In genomic region chr4:119180133-119180707, GRCm38 (mm10) we compare ENCODE assay signal across 25 mouse cellular contexts. TPM values are rescaled to one million over a fixed set of nuclear protein-coding genes. Genes with fewer than 3 reads are reported as not detected.
A peak's percentile ranks its signal among the peaks of the same experiment; 100 is the strongest.
DNase-seq lines count a peak whose midpoint lies in the region; ATAC-seq and TF ChIP-seq lines count a peak whose summit lies in the region.
"Had no signal": no experiment of that assay in that cellular context is flagged by ENCODE, and none has a peak within 500 bp of the region (broad histone marks: within the 10 kb centered on the region; RNA-seq: fewer than 3 reads in every experiment).

No protein-coding gene starts in this region.

- no peak for TF ChIP-seq EP300 in heart, adult 2 months (IDR thresholded peaks at IDR 0.05; ENCODE audit: insufficient read depth, low read depth, low read length)
- peak; percentile 55 to 70; a peak in 3 of 4 replicates for TF ChIP-seq EP300 in MEL (IDR thresholded peaks at IDR 0.05; ENCODE audit: low read depth in 1 of 2, low read length in 2 of 2)
- no peak for TF ChIP-seq EP300 in liver, postnatal 0 days (IDR thresholded peaks at IDR 0.05; ENCODE audit: low read depth)

- no peak for ATAC-seq in lung, embryonic 14.5 days (ENCODE audit: insufficient read depth)
- ATAC-seq in liver, postnatal 0 days = no peak
- ATAC-seq: inflammation-experienced regulatory T-cells, adult 6 months had no signal

- no peak overlapping the region for H3K4me3 ChIP-seq in heart, adult 2 months
- no peak overlapping the region for H3K4me3 ChIP-seq in lung, embryonic 14.5 days (ENCODE audit: low read depth, low read length)
- no peak overlapping the region for H3K4me3 ChIP-seq in MEL (ENCODE audit: control insufficient read depth in 1 of 2, insufficient read depth in 1 of 2, low read depth in 2 of 2, low read length in 2 of 2)
- no peak overlapping the region for H3K4me3 ChIP-seq in liver, postnatal 0 days (ENCODE audit: low read depth, low read length)
- H3K4me3 ChIP-seq: limb, embryonic 12.5 days; neural tube, embryonic 13.5 days had no signal

- 43% methylated on average over 4 of the region's 4 CpGs for whole genome bisulfite sequencing in heart, adult 2 months
- 40% methylated on average over 4 of the region's 4 CpGs for WGBS in lung, embryonic 14.5 days
- 44% methylated on average over 4 of the region's 4 CpGs for WGBS in liver, postnatal 0 days (ENCODE audit: insufficient replicate concordance)

- intact Hi-C loops in heart, adult 2 months (cut with DNase I) = no loop called here
- intact Hi-C loops in heart, postnatal 25 days (cut with DNase I) = no loop called here

- H3K4me1 ChIP-seq in heart, adult 2 months (ENCODE audit: control insufficient read depth, insufficient read depth, low read length) = peaks cover 4% of the 10 kb centered on the region
- no peaks in the 10 kb centered on the region for H3K4me1 ChIP-seq in lung, embryonic 14.5 days (ENCODE audit: insufficient read depth)
- H3K4me1 ChIP-seq in MEL (ENCODE audit: control insufficient read depth in 1 of 2, insufficient read depth in 2 of 2, low read length in 2 of 2) = peaks cover 2 to 21% of the 10 kb centered on the region in 2 experiments; a peak in 3 of 4 replicates
- H3K4me1 ChIP-seq in liver, postnatal 0 days (ENCODE audit: insufficient read depth) = peaks cover 18% of the 10 kb centered on the region
- H3K4me1 ChIP-seq: limb, embryonic 12.5 days; neural tube, embryonic 13.5 days had no signal

- no peaks in the 10 kb centered on the region for H3K36me3 ChIP-seq in heart, adult 2 months (ENCODE audit: control insufficient read depth, insufficient read depth, low read length)
- H3K36me3 ChIP-seq in lung, embryonic 14.5 days (ENCODE audit: insufficient read depth) = no peaks in the 10 kb centered on the region
- H3K36me3 ChIP-seq in MEL (ENCODE audit: control insufficient read depth in 1 of 2, insufficient read depth in 2 of 2, low read length in 2 of 2) = peaks cover 28 to 34% of the 10 kb centered on the region in 2 experiments
- H3K36me3 ChIP-seq in liver, postnatal 0 days (replicated peaks; ENCODE audit: insufficient read depth, low read length) = peaks cover 63% of the 10 kb centered on the region
- H3K36me3 ChIP-seq: limb, embryonic 12.5 days; neural tube, embryonic 13.5 days had no signal

- H3K27me3 ChIP-seq in heart, adult 2 months (ENCODE audit: control insufficient read depth, insufficient read depth, low read length) = no peaks in the 10 kb centered on the region
- no peaks in the 10 kb centered on the region for H3K27me3 ChIP-seq in lung, embryonic 14.5 days (ENCODE audit: insufficient read depth, low read length)
- H3K27me3 ChIP-seq in MEL (ENCODE audit: control insufficient read depth in 1 of 2, insufficient read depth in 2 of 2, low read length in 2 of 2) = no peaks in the 10 kb centered on the region
- no peaks in the 10 kb centered on the region for H3K27me3 ChIP-seq in liver, postnatal 0 days (ENCODE audit: insufficient read depth, low read length)
- H3K27me3 ChIP-seq: limb, embryonic 12.5 days; neural tube, embryonic 13.5 days had no signal

- H3K9me3 ChIP-seq in lung, embryonic 14.5 days (ENCODE audit: low read depth, low read length) = no peaks in the 10 kb centered on the region
- no peaks in the 10 kb centered on the region for H3K9me3 ChIP-seq in MEL (replicated peaks; ENCODE audit: insufficient read depth, low read length)
- no peaks in the 10 kb centered on the region for H3K9me3 ChIP-seq in liver, postnatal 0 days (ENCODE audit: low read length)
- H3K9me3 ChIP-seq: limb, embryonic 12.5 days; neural tube, embryonic 13.5 days had no signal

- no peak for TF ChIP-seq POLR2A in heart, adult 2 months (IDR thresholded peaks at IDR 0.05; ENCODE audit: insufficient read depth, low read depth, low read length)
- TF ChIP-seq POLR2A in MEL (IDR thresholded peaks at IDR 0.05; ENCODE audit: control insufficient read depth in 1 of 2, insufficient read depth in 1 of 2, low read depth in 1 of 2, low read length in 2 of 2, poor library complexity in 1 of 2) = peak in 1 of 2 experiments; percentile 39; a peak in 2 of 4 replicates

- no peak for DNase-seq in heart, adult 2 months
- no peak for DNase-seq in heart, postnatal 25 days (ENCODE audit: low spot score)
- DNase-seq in lung, embryonic 14.5 days = no peak
- DNase-seq in lung, postnatal 4 days = no peak
- peak; percentile 64 for DNase-seq in MEL (ENCODE audit: low read depth, low spot score)
- no peak for DNase-seq in liver, postnatal 0 days
- no peak for DNase-seq in ovary, postnatal 10 days (ENCODE audit: low spot score)
- DNase-seq in neural tube, embryonic 10.5 days (ENCODE audit: extremely low spot score, low spot score) = no peak
- DNase-seq: adrenal gland, postnatal 36 days; cerebellum, adult 18-20 months; cerebellum, postnatal 25 days; gastrocnemius, postnatal 25 days; kidney, adult 9 months; kidney, postnatal 36 days; lung, adult 18-20 months; thymus, adult 18-20 months had no signal

- TF ChIP-seq CTCF in heart, adult 2 months (IDR thresholded peaks at IDR 0.05) = peak; percentile 35
- peak; percentile 31 for TF ChIP-seq CTCF in lung, embryonic 14.5 days (IDR thresholded peaks at IDR 0.05; ENCODE audit: low read depth)
- TF ChIP-seq CTCF in MEL (IDR thresholded peaks at IDR 0.05 in 2 of 3, conservative IDR thresholded peaks at IDR 0.05 in 1 of 3; ENCODE audit: control insufficient read depth in 1 of 3, insufficient read depth in 1 of 3, low read depth in 2 of 3, low read length in 3 of 3, poor library complexity in 1 of 3, severe bottlenecking in 1 of 3) = peak in 2 of 3 experiments; percentile 43 to 53; a peak in 4 of 6 replicates
- peak; percentile 58 for TF ChIP-seq CTCF in liver, postnatal 0 days (IDR thresholded peaks at IDR 0.05; ENCODE audit: low read depth)

- no peak overlapping the region for H3K27ac ChIP-seq in heart, adult 2 months
- H3K27ac ChIP-seq in lung, embryonic 14.5 days (ENCODE audit: low read depth) = no peak overlapping the region
- H3K27ac ChIP-seq in MEL (ENCODE audit: control insufficient read depth, low read depth, low read length) = no peak overlapping the region
- no peak overlapping the region for H3K27ac ChIP-seq in liver, postnatal 0 days (ENCODE audit: low read depth)
- H3K27ac ChIP-seq: limb, embryonic 12.5 days; macrophage; neural tube, embryonic 13.5 days had no signal

- no peak overlapping the region for H3K4me2 ChIP-seq in lung, embryonic 14.5 days
- H3K4me2 ChIP-seq in liver, postnatal 0 days (ENCODE audit: low read depth, low read length) = no peak overlapping the region
- H3K4me2 ChIP-seq: limb, embryonic 12.5 days; midbrain, embryonic 11.5 days; neural tube, embryonic 13.5 days had no signal

- no peak overlapping the region for H3K9ac ChIP-seq in heart, adult 2 months (ENCODE audit: low read depth, low read length)
- H3K9ac ChIP-seq in lung, embryonic 14.5 days = no peak overlapping the region
- no peak overlapping the region for H3K9ac ChIP-seq in MEL (ENCODE audit: control insufficient read depth, low read depth, low read length, poor library complexity, severe bottlenecking)
- H3K9ac ChIP-seq in liver, postnatal 0 days (replicated peaks) = no peak overlapping the region
- H3K9ac ChIP-seq: limb, embryonic 12.5 days; neural tube, embryonic 13.5 days had no signal

- H3K79me2 ChIP-seq in heart, adult 2 months (replicated peaks; ENCODE audit: control insufficient read depth, insufficient read depth, low read length) = no peaks in the 10 kb centered on the region
- peaks cover 3% of the 10 kb centered on the region; the same call in 1 of the 2 replicates for H3K79me2 ChIP-seq in MEL (ENCODE audit: control insufficient read depth, insufficient read depth, low read length, poor library complexity)

- TF ChIP-seq RAD21 in MEL (IDR thresholded peaks at IDR 0.05; ENCODE audit: low read depth, low read length) = peak; percentile 29

RNA-seq across cellular contexts. Expression of gene Zfp691, which starts 6.2 kb away (rescaled TPM):
- 10 to 100 TPM; 20.6 to 23.4 TPM for total RNA-seq in heart, adult 2 months (2021)
- 20.6 and 41.2 TPM in 2 replicates for polyA plus RNA-seq in heart, adult 2 months (2012; rRNA removed)
- total RNA-seq in heart, postnatal 25 days (2021) = 10 to 100 TPM; 21.4 to 25.0 TPM
- polyA plus RNA-seq in lung, embryonic 14.5 days (2014; fragmentation: Nextera tagmentation; extraction: Ambion mirVana) = 6.8 and 7.7 TPM in 2 replicates
- total RNA-seq in MEL (2012; rRNA removed) = 6.3 and 6.7 TPM in 2 replicates
- polyA plus RNA-seq in MEL (2012; ENCODE audit: insufficient read depth in 1 of 2, insufficient read length in 2 of 2, low read depth in 1 of 2, low replicate concordance in 2 of 2, missing spikeins in 1 of 2) = 1 to 10 TPM in 1 of 2 experiments, not detected in 1; 9.9 TPM
- polyA plus RNA-seq in liver, postnatal 0 days (2015; fragmentation: Nextera tagmentation; extraction: Ambion mirVana) = 1.8 and 2.1 TPM in 2 replicates

RNA-seq across cellular contexts. Expression of gene Ermap, which starts 9.6 kb away (rescaled TPM):
- under 1 TPM in 1 of 2 experiments, not detected in 1; 0.09 TPM for total RNA-seq in heart, adult 2 months (2021)
- polyA plus RNA-seq in heart, adult 2 months (2012; rRNA removed) = 0.10 and 0.20 TPM in 2 replicates
- total RNA-seq in heart, postnatal 25 days (2021) = under 1 TPM; 0.05 to 0.25 TPM
- 0.57 and 0.79 TPM in 2 replicates for polyA plus RNA-seq in lung, embryonic 14.5 days (2014; fragmentation: Nextera tagmentation; extraction: Ambion mirVana)
- total RNA-seq in MEL (2012; rRNA removed) = 125 and 138 TPM in 2 replicates
- polyA plus RNA-seq in MEL (2012; ENCODE audit: insufficient read depth in 1 of 2, insufficient read length in 2 of 2, low read depth in 1 of 2, low replicate concordance in 2 of 2, missing spikeins in 1 of 2) = 100 to 1,000 TPM in 1 of 2 experiments, 10 to 100 TPM in 1; 44.1 to 247 TPM
- polyA plus RNA-seq in liver, postnatal 0 days (2015; fragmentation: Nextera tagmentation; extraction: Ambion mirVana) = 125 and 144 TPM in 2 replicates
- total RNA-seq: gastrocnemius, postnatal 25 days had no signal
- polyA plus RNA-seq: macrophage had no signal

RNA-seq across cellular contexts. Expression of gene Svbp, which starts 14.9 kb away (rescaled TPM):
- total RNA-seq in heart, adult 2 months (2021) = 10 to 100 TPM; 13.6 to 17.5 TPM
- polyA plus RNA-seq in heart, adult 2 months (2012; rRNA removed) = 20.3 and 24.5 TPM in 2 replicates
- total RNA-seq in heart, postnatal 25 days (2021) = 10 to 100 TPM; 15.3 to 19.0 TPM
- polyA plus RNA-seq in lung, embryonic 14.5 days (2014; fragmentation: Nextera tagmentation; extraction: Ambion mirVana) = 134 TPM in 2 replicates
- total RNA-seq in MEL (2012; rRNA removed) = 63.7 and 64.7 TPM in 2 replicates
- polyA plus RNA-seq in MEL (2012; ENCODE audit: insufficient read depth in 1 of 2, insufficient read length in 2 of 2, low read depth in 1 of 2, low replicate concordance in 2 of 2, missing spikeins in 1 of 2) = 100 to 1,000 TPM in 1 of 2 experiments, not detected in 1; 131 TPM
- 54.8 and 61.3 TPM in 2 replicates for polyA plus RNA-seq in liver, postnatal 0 days (2015; fragmentation: Nextera tagmentation; extraction: Ambion mirVana)

RNA-seq across cellular contexts. Expression of gene Tmem269, which starts 37.8 kb away (rescaled TPM):
- total RNA-seq in heart, adult 2 months (2021) = not detected
- 0.16 and 0.67 TPM in 2 replicates for polyA plus RNA-seq in heart, adult 2 months (2012; rRNA removed)
- not detected for total RNA-seq in heart, postnatal 25 days (2021)
- not detected in 2 replicates for polyA plus RNA-seq in lung, embryonic 14.5 days (2014; fragmentation: Nextera tagmentation; extraction: Ambion mirVana)
- not detected in 2 replicates for total RNA-seq in MEL (2012; rRNA removed)
- under 1 TPM in 1 of 2 experiments, not detected in 1; 0.07 TPM for polyA plus RNA-seq in MEL (2012; ENCODE audit: insufficient read depth in 1 of 2, insufficient read length in 2 of 2, low read depth in 1 of 2, low replicate concordance in 2 of 2, missing spikeins in 1 of 2)
- not detected in 2 replicates for polyA plus RNA-seq in liver, postnatal 0 days (2015; fragmentation: Nextera tagmentation; extraction: Ambion mirVana)
- total RNA-seq: adrenal gland, postnatal 36 days; heart, adult 8-10 months had no signal
- polyA plus RNA-seq: forebrain, embryonic 11.5 days; hindbrain, embryonic 11.5 days; inflammation-experienced regulatory T-cells, adult 6 months; limb, embryonic 12.5 days; macrophage; neural tube, embryonic 13.5 days; stomach, embryonic 14.5 days had no signal

RNA-seq across cellular contexts. Expression of gene AU022252, which starts 52.3 kb away (rescaled TPM):
- total RNA-seq in heart, adult 2 months (2021) = 10 to 100 TPM; 17.7 to 24.8 TPM
- 6.4 and 11.2 TPM in 2 replicates for polyA plus RNA-seq in heart, adult 2 months (2012; rRNA removed)
- 10 to 100 TPM; 21.5 to 23.5 TPM for total RNA-seq in heart, postnatal 25 days (2021)
- polyA plus RNA-seq in lung, embryonic 14.5 days (2014; fragmentation: Nextera tagmentation; extraction: Ambion mirVana) = 29.0 and 32.3 TPM in 2 replicates
- total RNA-seq in MEL (2012; rRNA removed) = 12.3 and 12.8 TPM in 2 replicates
- polyA plus RNA-seq in MEL (2012; ENCODE audit: insufficient read depth in 1 of 2, insufficient read length in 2 of 2, low read depth in 1 of 2, low replicate concordance in 2 of 2, missing spikeins in 1 of 2) = 10 to 100 TPM in 1 of 2 experiments, not detected in 1; 24.9 TPM
- 26.6 and 27.8 TPM in 2 replicates for polyA plus RNA-seq in liver, postnatal 0 days (2015; fragmentation: Nextera tagmentation; extraction: Ambion mirVana)

Comparison
In these comparisons a context has a peak if more than half of its experiments do, and no peak if none do; other contexts are left out.
1. RNA of gene Ermap, which starts 9.6 kb away (polyA plus RNA-seq): 44.1 to 247 TPM in MEL and 125 to 144 TPM in liver, postnatal 0 days; 0.57 to 0.79 TPM in lung, embryonic 14.5 days and 0.10 to 0.20 TPM in heart, adult 2 months; every median in the first group is over 10 times any median in the second.
2. Peak in every context shown above with its lines, with median percentiles within 50 percentile points of each other: CTCF ChIP-seq.